Mouse (Mus musculus): ENCODE measurements at regions not wholly inside any gene's neighbourhood (a gene's known extent, or its start where the extent isn't known, plus 50 kb on each side); places are given as distances from the start of the nearest gene placed in this dataset.

DNA sequence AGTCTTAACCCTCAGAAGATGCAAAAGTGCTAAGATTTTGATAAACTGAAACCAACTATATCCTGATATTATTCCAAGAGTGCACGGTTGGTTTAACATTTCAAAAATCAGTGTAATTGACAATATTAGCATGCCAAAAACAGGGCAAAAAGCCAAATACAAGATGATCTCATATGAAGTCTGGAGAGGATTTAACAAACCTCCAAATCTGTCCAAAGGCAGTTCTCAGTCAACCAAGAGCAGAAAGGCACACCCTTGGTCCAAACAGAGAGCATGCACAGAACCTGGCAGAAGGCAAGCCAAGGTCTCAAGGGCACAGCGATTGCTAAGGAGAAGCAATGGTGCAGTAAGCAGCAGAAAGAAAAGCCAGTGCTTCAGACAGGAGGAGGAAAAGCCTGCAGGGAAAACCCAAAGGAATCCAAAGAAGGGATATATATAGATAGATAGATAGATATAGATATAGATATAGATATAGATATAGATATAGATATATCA, 62.3 kb upstream of the Mast4 start:
- no peak for DNase-seq (ENCODE audit: extremely low spot score in 1 of 2, low spot score in 2 of 2)

GRCm38 (mm10) chr13:103396099-103396498, 61.8 kb upstream of the Mast4 start:
- intact Hi-C loops (cut with DNase I) = no loop called here

More for the DNA sequence above, 62.3 kb upstream of the Mast4 start:
- intact Hi-C loops (cut with DNase I) = no loop called here

GRCm38 (mm10) chr13:103392581-103392980, 58.3 kb upstream of the Mast4 start:
- intact Hi-C loops (cut with DNase I) = no loop called here
- no peak for DNase-seq (ENCODE audit: extremely low spot score in 1 of 2, low spot score in 2 of 2)

More at GRCm38 (mm10) chr13:103396099-103396498, 61.8 kb upstream of the Mast4 start:
- no peak for DNase-seq (ENCODE audit: extremely low spot score in 1 of 2, low spot score in 2 of 2)

- DNase-seq (ENCODE audit: extremely low spot score in 1 of 2, low spot score in 2 of 2) = no peak
- intact Hi-C loops (cut with DNase I) = no loop called here
Observed at GRCm38 (mm10) chr13:103391396-103391795, 57.1 kb upstream of the Mast4 start.

DNA sequence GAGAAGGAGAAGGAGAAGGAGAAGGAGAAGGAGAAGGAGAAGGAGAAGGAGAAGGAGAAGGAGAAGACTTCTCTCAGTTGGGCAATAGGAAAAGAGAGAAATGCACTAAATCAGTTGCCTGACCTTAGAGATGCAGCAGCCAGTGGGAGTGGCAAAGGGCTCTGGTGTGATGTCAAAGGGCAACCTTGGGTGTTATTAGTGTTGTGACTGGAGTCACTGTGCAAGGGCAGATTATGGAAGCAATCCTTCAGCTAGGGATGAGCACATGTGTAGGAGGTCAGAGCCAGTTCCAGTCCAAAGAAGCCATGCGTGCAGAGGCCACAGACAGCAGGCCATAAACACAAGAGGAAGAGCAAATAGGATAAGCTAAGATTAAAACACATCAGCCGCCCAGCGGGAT, 56.7 kb upstream of the Mast4 start:
- intact Hi-C loops (cut with DNase I) = no loop called here
- no peak for DNase-seq (ENCODE audit: extremely low spot score in 1 of 2, low spot score in 2 of 2)

GRCm38 (mm10) chr13:103386948-103387347, 52.7 kb upstream of the Mast4 start:
- no peak for DNase-seq (ENCODE audit: extremely low spot score in 1 of 2, low spot score in 2 of 2)
- intact Hi-C loops (cut with DNase I) = no loop called here
